Mouse (Mus musculus) gastrocnemius, adult 8-10 months (tissue): ENCODE data around the gene Agps. TPM values are rescaled to one million over a fixed set of nuclear protein-coding genes. Genes with fewer than 3 reads are reported as not detected.

Experiments
- total RNA-seq, 4 experiments: library from RNA; stranded (reverse); gene quantifications; 2 replicates each; pipeline ENCODE4 v1.2.4; 2022

The Agps gene
- total RNA-seq, 4 experiments from 2014 or later: 19.1 to 24.1 (median 20.0) TPM

Other genes starting within 250 kb of the Agps start
- 100 to 1,000 TPM in 2 of 4 experiments, 10 to 100 TPM in 2; 89.8 to 139 (median 106) TPM for gene Hnrnpa3, start 172.9 kb upstream of the Agps start, total RNA-seq
- 10 to 100 TPM; 31.3 to 37.6 (median 34.7) TPM for gene Nfe2l2, start 127.5 kb upstream of the Agps start, total RNA-seq
- gene Ttc30b, start 106.4 kb downstream of the Agps start, total RNA-seq: 1 to 10 TPM; 2.7 to 3.9 (median 3.2) TPM
- gene Ttc30a2, start 146.0 kb downstream of the Agps start, total RNA-seq: under 1 TPM; 0.34 to 0.46 (median 0.39) TPM
- 1 to 10 TPM in 3 of 4 experiments, under 1 TPM in 1; 0.75 to 1.3 (median 1.2) TPM for gene Ttc30a1, start 149.8 kb downstream of the Agps start, total RNA-seq